Mouse (Mus musculus) kidney, adult 2 months (tissue): ENCODE results near the gene Rasgrp1. TPM values are rescaled to one million over a fixed set of nuclear protein-coding genes. Genes with fewer than 3 reads are reported as not detected.

Source experiments
- DNase-seq: peaks from one replicate; pipeline ENCODE4 v3.0.0; 2021
- H3K27ac ChIP-seq: fragments of 200-500 bp; 2 replicates; pipeline ENCODE4 v1.5.1; 2012; ENCODE audit warnings: low read depth, low read length, control low read depth, inconsistent platforms; ENCODE audit not compliant: insufficient read depth
- H3K27me3 ChIP-seq: fragments of 200-500 bp; replicated peaks from 2 replicates; pipeline ENCODE4 v1.6.1; 2012; ENCODE audit warnings: mild to moderate bottlenecking, moderate library complexity, low read length, inconsistent platforms; ENCODE audit not compliant: control insufficient read depth, insufficient read depth
- H3K36me3 ChIP-seq: fragments of 200-500 bp; 2 replicates; pipeline ENCODE4 v1.6.1; 2012; ENCODE audit warnings: mild to moderate bottlenecking, moderate library complexity, low read length, inconsistent platforms; ENCODE audit not compliant: control insufficient read depth, insufficient read depth
- H3K4me1 ChIP-seq: fragments of 200-500 bp; 2 replicates; pipeline ENCODE4 v1.6.1; 2011; ENCODE audit warnings: low read length; ENCODE audit not compliant: control insufficient read depth, insufficient read depth
- H3K4me3 ChIP-seq: fragments of 200-500 bp; 2 replicates; pipeline ENCODE4 v1.5.1; 2011; ENCODE audit warnings: mild to moderate bottlenecking, low read depth, low read length, control low read depth; ENCODE audit not compliant: insufficient read depth
- CTCF ChIP-seq: fragments of 200-500 bp; conservative IDR thresholded peaks from 2 replicates; pipeline ENCODE4 v1.5.1; 2011; ENCODE audit warnings: low read depth, mild to moderate bottlenecking, control low read depth, low read length, moderate library complexity, mixed read lengths; ENCODE audit not compliant: insufficient read depth, insufficient read length
- POLR2A ChIP-seq: fragments of 200-500 bp; IDR thresholded peaks from one replicate; pipeline ENCODE4 v1.6.1; 2011; ENCODE audit warnings: low read depth, low read length, control low read depth
- WGBS: fragments of 180-500 bp; shearing (Covaris S2); methylation state at CpG from one replicate; pipeline ENCODE4 v1.1.7; 2018; 5-methylcytosine and 5-hydroxymethylcytosine counted together
- polyA plus RNA-seq: library from polyadenylated mRNA; depleted of rRNA; stranded (reverse); fragments of >200 nt; gene quantifications from 2 replicates; pipeline ENCODE4 v1.2.3, GENCODE M21; 2012

Gene Rasgrp1
- polyA plus RNA-seq, 1 experiment: 3.2 TPM

- 70% methylated on average over 6 of the region's 6 CpGs for WGBS
- DNase-seq: no peak
- no peak overlapping the region for H3K27ac ChIP-seq
- TF ChIP-seq POLR2A (no peak), CTCF (no peak)
- H3K27me3 ChIP-seq: no peaks in the 10 kb centered on the region
- no peaks in the 10 kb centered on the region for H3K4me1 ChIP-seq
- no peaks in the 10 kb centered on the region for H3K36me3 ChIP-seq
- H3K4me3 ChIP-seq: no peak overlapping the region
These were observed 7.3 kb upstream of the Rasgrp1 start for GRCm38 (mm10) chr2:117350138-117350537.

DNA sequence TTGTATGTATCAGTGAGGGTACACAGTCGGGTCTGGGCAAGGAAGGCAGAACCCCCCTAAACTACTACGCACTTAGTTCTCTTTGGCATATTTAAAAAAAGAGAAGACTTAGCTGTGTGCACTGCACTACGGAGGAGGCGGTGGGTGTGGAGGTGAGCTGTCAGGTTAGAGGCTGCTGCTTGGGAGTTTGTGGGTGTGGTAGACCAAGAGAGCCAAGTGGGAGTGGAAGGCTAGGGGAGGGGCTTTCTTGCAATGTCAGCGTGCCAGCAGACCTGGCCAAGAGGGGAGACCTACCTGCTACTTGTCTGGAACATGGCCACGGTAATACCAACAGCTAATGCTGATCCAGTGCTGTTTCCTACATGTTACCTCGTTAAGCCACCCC is 431 bp upstream of the Rasgrp1 start:
- TF ChIP-seq POLR2A (no peak), CTCF (no peak)
- no peaks in the 10 kb centered on the region for H3K4me1 ChIP-seq
- WGBS: 30% methylated on average over 7 of the region's 7 CpGs
- H3K27ac ChIP-seq: no peak overlapping the region
- peak overlapping the region; percentile 62; the same call in 1 of the 2 replicates for H3K4me3 ChIP-seq
- H3K36me3 ChIP-seq: no peaks in the 10 kb centered on the region
- DNase-seq: peak; percentile 61
- peaks cover 1% of the 10 kb centered on the region; the same call in 1 of the 2 replicates for H3K27me3 ChIP-seq

DNA sequence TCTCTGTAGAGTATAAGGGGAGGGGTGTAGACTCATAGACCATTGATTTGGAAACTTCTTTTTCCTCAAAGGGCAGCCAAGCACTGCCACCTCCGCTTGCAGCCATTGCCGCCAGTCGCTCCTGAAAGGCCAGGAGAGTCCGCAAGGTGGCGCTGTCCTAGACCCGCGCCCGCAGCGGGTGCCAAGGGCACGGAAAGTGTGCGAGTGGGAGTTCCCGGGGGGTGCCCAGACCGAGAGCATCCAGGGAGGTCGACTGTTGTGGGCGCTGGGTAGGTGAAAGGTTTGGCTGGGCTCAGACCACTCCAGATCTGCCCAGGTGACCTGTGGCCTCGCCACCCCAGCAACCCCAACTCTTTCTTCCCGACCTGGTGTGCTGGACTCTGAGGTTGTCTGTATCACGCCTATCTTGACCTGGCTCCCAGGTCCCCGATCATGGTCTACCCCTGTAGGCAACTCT is 683 bp downstream of the Rasgrp1 start:
- under 1% methylated on average over 19 of the region's 19 CpGs for WGBS
- Histone ChIP-seq H3K36me3 (no peaks in the 10 kb centered on the region), H3K27ac (peak overlapping the region; percentile 43; the same call in 1 of the 2 replicates), H3K4me3 (peak overlapping the region; percentile 62), H3K4me1 (no peaks in the 10 kb centered on the region), H3K27me3 (peaks cover 1% of the 10 kb centered on the region; the same call in 1 of the 2 replicates)
- peak; percentile 64 for DNase-seq
- peak; percentile 54 for TF ChIP-seq CTCF
- TF ChIP-seq POLR2A: no peak

GRCm38 (mm10) chr2:117338501-117338900 is 4.3 kb downstream of the Rasgrp1 start:
- H3K36me3 ChIP-seq: no peaks in the 10 kb centered on the region
- DNase-seq: no peak
- 58% methylated on average over 3 of the region's 3 CpGs for WGBS
- TF ChIP-seq POLR2A (no peak), CTCF (no peak)
- H3K27ac ChIP-seq: no peak overlapping the region
- H3K4me1 ChIP-seq: no peaks in the 10 kb centered on the region; the same call in 1 of the 2 replicates
- peaks cover 1% of the 10 kb centered on the region; the same call in 1 of the 2 replicates for H3K27me3 ChIP-seq
- H3K4me3 ChIP-seq: no peak overlapping the region

- no peaks in the 10 kb centered on the region for H3K36me3 ChIP-seq
- 93% methylated on average over 7 of the region's 7 CpGs for WGBS
- no peak overlapping the region for H3K27ac ChIP-seq
- H3K27me3 ChIP-seq: peaks cover 1% of the 10 kb centered on the region; the same call in 1 of the 2 replicates
- H3K4me3 ChIP-seq: no peak overlapping the region
- no peak for DNase-seq
- H3K4me1 ChIP-seq: no peaks in the 10 kb centered on the region; the same call in 1 of the 2 replicates
- no peak for TF ChIP-seq CTCF
- no peak for TF ChIP-seq POLR2A
These were observed 4.9 kb downstream of the Rasgrp1 start for GRCm38 (mm10) chr2:117337902-117338301.

GRCm38 (mm10) chr2:117336946-117337665 is 5.7 kb downstream of the Rasgrp1 start:
- Histone ChIP-seq H3K27me3 (no peaks in the 10 kb centered on the region), H3K36me3 (no peaks in the 10 kb centered on the region), H3K27ac (no peak overlapping the region), H3K4me3 (no peak overlapping the region), H3K4me1 (no peaks in the 10 kb centered on the region; the same call in 1 of the 2 replicates)
- WGBS: 70% methylated on average over 5 of the region's 5 CpGs
- no peak for DNase-seq
- no peak for TF ChIP-seq POLR2A
- no peak for TF ChIP-seq CTCF

GRCm38 (mm10) chr2:117335552-117336188 is 7.1 kb downstream of the Rasgrp1 start:
- no peak overlapping the region for H3K27ac ChIP-seq
- no peaks in the 10 kb centered on the region for H3K36me3 ChIP-seq
- TF ChIP-seq POLR2A: no peak
- no peak for TF ChIP-seq CTCF
- no peaks in the 10 kb centered on the region for H3K27me3 ChIP-seq
- no peaks in the 10 kb centered on the region; the same call in 1 of the 2 replicates for H3K4me1 ChIP-seq
- WGBS: 42% methylated on average over 4 of the region's 4 CpGs
- H3K4me3 ChIP-seq: no peak overlapping the region
- DNase-seq: no peak
